Mouse (Mus musculus) hindbrain, embryonic 15.5 days (tissue): ENCODE measurements around the gene Pde12. TPM values are rescaled to one million over a fixed set of nuclear protein-coding genes. Genes with fewer than 3 reads are reported as not detected.
A peak's percentile ranks its signal among the peaks of the same experiment; 100 is the strongest.
"Not testable (repeated sequence)": the region's sequence is repeated elsewhere in the genome, so short reads cannot be mapped to it uniquely, and the experiment has no call there.

Experiments used
- ATAC-seq: fragments of 200-750 bp; cut with Nextera tagmentation; 2 replicates; pipeline ENCODE4 v1.8.0; 2017; ENCODE audit warnings: low read depth, moderate number of reproducible peaks, moderate TSS enrichment; ENCODE audit not compliant: low FRiP score
- H3K27ac ChIP-seq: fragments of 300-500 bp; sonication (generic); replicated peaks from 2 replicates; pipeline ENCODE4 v1.5.1; 2015; ENCODE audit warnings: mild to moderate bottlenecking, inconsistent platforms
- H3K27me3 ChIP-seq: fragments of 300-500 bp; sonication (generic); 2 replicates; pipeline ENCODE4 v1.6.1; 2015; ENCODE audit warnings: control low read depth, inconsistent platforms
- H3K36me3 ChIP-seq: fragments of 300-500 bp; sonication (generic); 2 replicates; pipeline ENCODE4 v1.6.1; 2015; ENCODE audit warnings: control low read depth, inconsistent platforms
- H3K4me1 ChIP-seq: fragments of 300-500 bp; sonication (generic); replicated peaks from 2 replicates; pipeline ENCODE4 v1.6.1; 2015; ENCODE audit warnings: control low read depth, inconsistent platforms
- H3K4me2 ChIP-seq: fragments of 300-500 bp; sonication (generic); 2 replicates; pipeline ENCODE4 v1.6.1; 2015; ENCODE audit warnings: moderate library complexity, mild to moderate bottlenecking, inconsistent platforms
- H3K4me3 ChIP-seq: fragments of 300-500 bp; sonication (generic); 2 replicates; pipeline ENCODE4 v1.5.1; 2015; ENCODE audit warnings: mild to moderate bottlenecking, inconsistent platforms
- H3K9ac ChIP-seq: fragments of 300-500 bp; sonication (generic); 2 replicates; pipeline ENCODE4 v1.6.1; 2015; ENCODE audit warnings: inconsistent platforms
- H3K9me3 ChIP-seq: fragments of 300-500 bp; sonication (generic); 2 replicates; pipeline ENCODE4 v1.6.1; 2016; ENCODE audit warnings: control low read depth, inconsistent platforms
- WGBS: fragments of 180-500 bp; shearing (Covaris S2); methylation state at CpG from one replicate; pipeline ENCODE4 v1.1.7; 2015; 5-methylcytosine and 5-hydroxymethylcytosine counted together
- polyA plus RNA-seq: library from polyadenylated mRNA; unstranded; fragments of >200 nt; fragmentation: Nextera tagmentation; extraction: Ambion mirVana; gene quantifications from 2 replicates; pipeline ENCODE4 v1.2.1, GENCODE M21; 2015

The Pde12 gene
- polyA plus RNA-seq = 11.1 and 11.8 TPM in 2 replicates

DNA sequence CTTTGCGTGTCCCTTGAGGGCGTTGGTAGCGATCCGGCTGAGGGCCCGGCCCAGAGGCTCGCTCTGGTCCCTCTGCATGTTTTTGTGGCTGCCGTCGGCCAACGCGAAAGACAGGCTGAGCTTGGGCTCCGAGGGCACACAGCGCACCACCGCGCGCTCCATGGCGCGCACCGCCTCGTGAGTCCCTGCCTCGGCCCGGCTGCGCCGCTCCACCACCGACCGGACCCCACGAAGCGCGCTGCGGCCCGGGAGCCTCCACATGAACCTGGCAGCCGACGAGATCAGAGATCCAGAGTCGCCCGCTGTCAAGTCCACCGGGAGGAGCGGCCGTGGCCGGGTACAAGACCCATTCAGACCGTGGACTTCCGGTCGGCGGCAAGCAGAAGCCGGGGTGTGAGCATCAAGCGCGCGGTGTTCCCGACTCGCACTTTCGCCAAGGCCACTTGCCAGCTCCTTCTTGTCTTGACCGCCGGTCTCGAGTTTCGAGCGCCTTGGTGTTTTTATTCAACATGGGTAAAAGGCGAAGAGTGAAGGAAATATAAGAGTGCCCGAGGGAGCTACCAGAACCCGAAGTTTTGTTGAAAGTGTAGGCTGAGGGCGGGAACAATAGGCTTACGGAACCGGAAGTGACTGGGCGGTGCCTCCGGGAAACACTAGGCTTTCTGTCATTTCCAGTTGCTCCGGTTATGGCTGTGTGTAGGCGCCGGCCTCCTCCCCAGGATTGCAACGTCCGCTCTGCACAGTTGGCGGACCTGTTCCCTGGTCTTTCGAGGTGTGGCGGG is at the start of gene Pde12:
Gene Pde12 (minus strand): TSS at position 592 of the 782 bp plus-strand sequence.
- H3K4me1 ChIP-seq = peaks cover 31% of the 10 kb centered on the region
- H3K9me3 ChIP-seq = no peaks in the 10 kb centered on the region
- peak; percentile 96 for ATAC-seq
- peak within 1 kb of the TSS; percentile 98 for H3K4me3 ChIP-seq
- H3K27ac ChIP-seq = peak within 1 kb of the TSS; percentile 93
- WGBS = under 1% methylated on average over 64 of the region's 70 CpGs
- H3K4me2 ChIP-seq = peak within 1 kb of the TSS; percentile 95
- no peaks in the 10 kb centered on the region for H3K27me3 ChIP-seq
- H3K9ac ChIP-seq = peak within 1 kb of the TSS; percentile 70
- peaks cover 13% of the 10 kb centered on the region for H3K36me3 ChIP-seq

DNA sequence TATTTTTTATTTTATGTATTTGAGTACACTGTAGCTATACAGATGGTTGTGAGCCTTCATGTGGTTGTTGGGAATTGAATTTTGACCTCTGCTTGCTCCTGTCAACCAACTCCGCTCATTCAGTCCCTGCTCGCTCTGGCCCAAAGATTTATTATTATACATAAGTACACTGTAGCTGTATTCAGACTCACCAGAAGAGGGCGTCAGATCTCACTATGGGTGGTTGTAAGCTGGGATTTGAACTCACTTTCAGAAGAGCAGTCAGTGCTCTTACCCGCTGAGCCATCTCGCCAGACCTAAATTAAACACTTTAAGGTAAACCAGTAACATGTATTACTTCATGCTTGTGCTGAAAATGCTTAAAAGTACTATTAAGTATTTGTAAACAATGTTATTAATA is 35.6 kb upstream of the Pde12 start:
- 88% methylated on average over 5 of the region's 5 CpGs for WGBS
- not testable (repeated sequence) for H3K36me3 ChIP-seq, H3K4me1 ChIP-seq, H3K4me2 ChIP-seq, H3K4me3 ChIP-seq, ATAC-seq, H3K9me3 ChIP-seq, H3K27me3 ChIP-seq, H3K27ac ChIP-seq, H3K9ac ChIP-seq

DNA sequence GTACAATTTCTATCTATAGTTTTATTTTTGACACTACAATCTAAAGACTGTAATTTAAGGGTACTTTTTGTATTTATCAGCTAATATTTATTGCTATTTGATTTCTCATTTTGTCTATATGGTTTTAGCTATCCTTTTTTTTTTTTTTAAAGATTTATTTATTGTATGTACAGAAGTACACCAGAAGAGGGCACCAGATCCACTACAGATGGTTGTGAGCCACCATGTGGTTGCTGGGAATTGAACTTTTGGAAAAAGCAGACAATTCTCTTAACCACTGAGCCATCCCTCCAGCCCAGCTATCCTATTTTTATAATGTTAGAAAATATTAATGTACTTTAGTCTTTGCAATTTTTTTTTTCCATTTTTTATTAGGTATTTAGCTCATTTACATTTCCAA is 28.2 kb upstream of the Pde12 start:
- Histone ChIP-seq H3K9me3 (no peaks in the 10 kb centered on the region), H3K36me3 (no peaks in the 10 kb centered on the region), H3K4me2 (no peak overlapping the region), H3K4me1 (no peaks in the 10 kb centered on the region), H3K27me3 (no peaks in the 10 kb centered on the region), H3K4me3 (no peak overlapping the region), H3K27ac (no peak overlapping the region), H3K9ac (no peak overlapping the region)
- no peak for ATAC-seq

DNA sequence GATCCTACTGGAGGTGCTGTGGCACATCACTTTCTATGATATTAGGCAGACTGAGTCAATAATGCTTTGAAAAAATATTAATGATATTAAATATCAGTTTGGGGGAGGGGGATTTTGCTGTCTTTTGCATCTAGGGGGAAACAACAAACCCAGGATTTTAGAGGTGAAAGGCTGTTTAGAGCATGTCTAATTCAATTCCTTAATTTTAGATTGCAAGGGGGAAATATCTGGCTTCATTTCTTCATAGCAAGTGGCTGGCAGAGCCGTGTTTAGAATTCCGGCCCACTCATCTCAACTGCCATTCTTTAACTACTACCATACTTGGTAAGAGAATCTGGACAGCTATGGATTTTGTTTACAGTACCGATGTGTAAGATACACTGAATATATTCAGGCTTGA is 23.3 kb upstream of the Pde12 start, which contains the start of gene Dnah12:
Gene Dnah12 (plus strand): TSS at position 301 of the 400 bp plus-strand sequence.
- no peaks in the 10 kb centered on the region for H3K9me3 ChIP-seq
- H3K4me2 ChIP-seq = no peak within 1 kb of the TSS
- H3K4me3 ChIP-seq = no peak within 1 kb of the TSS
- H3K4me1 ChIP-seq = no peaks in the 10 kb centered on the region
- no peak for ATAC-seq
- no peaks in the 10 kb centered on the region for H3K36me3 ChIP-seq
- H3K27ac ChIP-seq = no peak within 1 kb of the TSS
- no peak within 1 kb of the TSS for H3K9ac ChIP-seq
- no peaks in the 10 kb centered on the region for H3K27me3 ChIP-seq
- WGBS = 95% methylated on average over 3 of the region's 3 CpGs

DNA sequence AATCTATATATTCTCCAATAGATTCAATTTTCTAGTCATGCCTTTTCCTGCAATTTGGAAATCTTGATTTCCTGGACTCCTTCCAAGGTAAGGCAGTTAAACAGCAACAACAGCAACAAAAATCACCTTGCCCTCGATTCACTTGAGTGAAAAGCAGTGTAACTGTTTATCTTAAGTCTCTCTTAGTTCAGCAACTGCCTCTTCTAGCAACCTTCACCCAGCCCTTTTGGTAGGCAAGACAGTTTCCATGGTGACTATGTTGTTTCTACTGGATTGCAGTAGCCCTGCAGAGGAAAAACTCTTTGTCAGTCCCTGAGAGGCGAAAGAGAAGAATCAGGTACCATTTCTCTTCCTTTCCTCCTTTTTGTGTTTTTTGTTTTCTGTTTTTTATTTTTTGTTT is 21.7 kb upstream of the Pde12 start:
- Histone ChIP-seq H3K27ac (no peak overlapping the region), H3K36me3 (no peaks in the 10 kb centered on the region), H3K4me3 (no peak overlapping the region), H3K9me3 (no peaks in the 10 kb centered on the region), H3K4me1 (no peaks in the 10 kb centered on the region), H3K9ac (no peak overlapping the region), H3K4me2 (no peak overlapping the region), H3K27me3 (no peaks in the 10 kb centered on the region)
- ATAC-seq = no peak
- 49% methylated on average over 2 of the region's 2 CpGs for WGBS

DNA sequence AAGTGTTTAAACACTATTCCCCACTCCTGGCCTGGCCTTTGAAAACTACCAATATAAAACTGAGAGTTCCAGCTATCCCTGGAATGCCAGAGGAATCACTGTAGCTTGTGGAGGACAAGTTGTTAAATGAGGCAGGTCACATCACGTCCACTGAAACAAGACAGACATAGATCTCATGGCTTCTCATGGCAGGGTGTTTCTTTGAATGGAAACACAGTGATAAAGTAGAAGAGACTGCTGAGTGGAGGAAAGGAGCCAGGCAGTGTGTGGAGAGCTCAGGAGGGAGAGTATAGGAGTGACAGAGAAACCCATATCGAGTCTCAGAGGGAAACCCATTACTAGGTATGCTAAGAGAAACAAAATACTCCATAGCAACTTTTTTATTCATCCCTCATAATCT is 21.0 kb upstream of the Pde12 start:
- Histone ChIP-seq H3K4me2 (no peak overlapping the region), H3K27me3 (no peaks in the 10 kb centered on the region), H3K4me1 (no peaks in the 10 kb centered on the region), H3K36me3 (no peaks in the 10 kb centered on the region), H3K9me3 (no peaks in the 10 kb centered on the region), H3K4me3 (no peak overlapping the region), H3K27ac (no peak overlapping the region), H3K9ac (no peak overlapping the region)
- ATAC-seq = no peak
- WGBS = 68% methylated on average over 2 of the region's 2 CpGs

DNA sequence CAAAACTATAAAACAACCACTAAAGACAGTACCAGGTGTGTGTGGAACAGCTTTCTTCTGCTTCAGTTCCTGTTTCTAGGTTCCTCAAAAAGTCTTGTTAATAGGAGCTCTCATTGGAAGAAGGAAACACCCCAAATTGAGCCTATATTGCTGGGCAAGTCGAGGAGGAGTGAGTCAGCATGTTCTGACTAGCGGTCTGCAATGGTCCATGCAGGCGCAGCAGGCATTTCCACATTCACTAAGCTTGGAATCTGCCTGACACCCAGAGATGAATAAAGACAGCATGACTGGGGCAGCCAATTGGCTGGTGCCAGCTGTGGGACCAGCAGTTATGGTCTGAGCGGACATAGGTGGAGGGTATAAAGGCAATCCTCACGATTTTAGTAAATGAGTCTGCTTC is 6.1 kb upstream of the Pde12 start:
- Histone ChIP-seq H3K9ac (no peak overlapping the region), H3K4me3 (no peak overlapping the region), H3K4me2 (no peak overlapping the region), H3K36me3 (no peaks in the 10 kb centered on the region), H3K27me3 (no peaks in the 10 kb centered on the region), H3K9me3 (no peaks in the 10 kb centered on the region), H3K27ac (no peak overlapping the region), H3K4me1 (peaks cover under 1% of the 10 kb centered on the region; the same call in 1 of the 2 replicates)
- 84% methylated on average over 5 of the region's 5 CpGs for WGBS
- ATAC-seq = no peak

DNA sequence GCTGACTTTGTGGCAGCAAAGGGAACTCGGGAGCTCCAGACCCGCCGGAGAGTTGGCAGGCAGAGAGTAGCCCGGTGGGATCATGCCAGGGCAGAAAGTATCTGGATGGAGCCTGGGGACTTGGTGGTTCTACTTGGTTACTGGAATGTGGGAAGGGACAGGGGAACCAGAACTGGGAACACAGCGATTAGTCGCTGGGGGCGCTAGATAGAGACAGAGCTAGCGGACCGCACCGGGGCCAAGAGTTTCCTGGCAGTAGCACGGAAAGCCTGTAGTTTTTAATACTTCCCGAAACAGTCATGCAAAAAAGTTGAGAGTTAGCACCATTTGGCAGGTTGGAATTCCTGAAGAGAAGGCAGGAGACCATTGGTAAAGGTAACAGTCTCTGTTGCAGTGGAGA is 5.7 kb upstream of the Pde12 start:
- Histone ChIP-seq H3K9me3 (no peaks in the 10 kb centered on the region), H3K9ac (no peak overlapping the region), H3K4me2 (no peak overlapping the region), H3K4me3 (no peak overlapping the region), H3K4me1 (peaks cover 5% of the 10 kb centered on the region), H3K27ac (no peak overlapping the region), H3K27me3 (no peaks in the 10 kb centered on the region), H3K36me3 (no peaks in the 10 kb centered on the region)
- 14% methylated on average over 12 of the region's 12 CpGs for WGBS
- no peak for ATAC-seq

DNA sequence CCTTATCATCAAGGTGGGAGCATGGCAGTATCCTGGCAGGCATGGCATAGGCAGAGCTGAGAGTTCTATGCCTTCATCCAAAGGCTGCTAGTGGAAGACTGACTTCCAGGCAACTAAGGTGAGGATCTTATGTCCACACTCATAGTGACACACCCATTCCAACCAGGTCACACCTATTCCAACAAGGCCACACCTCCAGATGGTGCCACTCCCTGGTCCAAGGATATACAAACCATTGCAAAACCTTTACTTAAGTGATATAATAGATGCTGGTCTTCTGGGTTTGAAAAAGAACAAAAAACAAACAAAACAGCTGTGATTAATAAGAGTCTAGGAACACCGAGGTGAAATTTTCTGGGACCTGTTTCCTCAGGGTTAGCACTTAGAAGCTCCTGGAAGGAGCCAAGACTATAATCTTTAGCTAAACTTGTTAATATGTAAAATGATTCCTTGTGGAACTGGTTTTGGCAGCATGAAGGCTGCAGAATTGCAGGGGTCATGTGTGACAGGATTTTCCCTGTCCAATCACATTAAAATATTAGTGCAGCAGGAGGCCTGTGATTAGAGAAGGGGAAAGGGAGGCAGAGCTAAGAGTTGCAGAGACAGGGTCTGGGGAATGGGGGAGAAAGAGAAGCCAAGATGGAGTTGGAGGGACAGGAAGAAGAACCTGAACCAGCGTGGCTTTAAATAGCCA is 4.9 kb upstream of the Pde12 start:
- ATAC-seq, H3K9ac ChIP-seq, H3K9me3 ChIP-seq, H3K4me3 ChIP-seq, H3K36me3 ChIP-seq, H3K4me2 ChIP-seq, H3K27ac ChIP-seq, H3K4me1 ChIP-seq, H3K27me3 ChIP-seq: not testable (repeated sequence)
- WGBS = 95% methylated on average over 2 of the region's 2 CpGs

DNA sequence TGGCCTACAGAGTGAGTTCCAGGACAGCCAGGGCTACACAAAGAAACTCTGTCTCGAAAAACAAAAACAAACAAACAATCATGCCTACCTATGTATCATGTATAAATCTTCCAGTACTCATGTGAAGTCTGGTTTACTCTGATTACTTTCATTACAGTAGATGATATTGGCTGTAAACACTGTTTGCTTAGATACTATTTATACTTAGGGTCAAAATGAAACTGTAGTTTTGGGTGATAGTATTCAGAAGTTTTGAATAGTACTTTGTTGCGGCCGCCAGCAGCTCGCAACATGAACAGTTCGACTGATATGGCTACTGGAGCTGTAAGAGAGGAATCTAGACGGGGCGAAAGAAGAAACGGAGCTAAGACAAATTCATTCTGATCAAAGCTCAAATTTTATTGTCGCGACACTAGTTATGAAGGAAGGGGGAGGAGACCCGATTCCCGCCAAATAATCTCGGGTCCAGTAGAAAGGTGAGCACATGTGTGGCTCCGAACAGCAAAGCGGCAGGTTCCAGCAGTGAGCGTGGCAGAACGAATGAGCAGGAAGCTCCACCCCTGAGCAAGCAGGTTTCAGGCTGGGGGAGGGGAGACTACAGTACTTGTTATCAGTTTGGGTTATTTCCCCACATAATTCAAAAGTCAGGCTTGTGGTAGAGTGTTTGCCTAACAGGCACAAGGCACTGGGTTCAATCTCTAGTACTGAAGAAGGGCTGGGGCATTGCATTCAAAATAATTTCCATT is 2.4 kb upstream of the Pde12 start:
- not testable (repeated sequence) for H3K27ac ChIP-seq, H3K9ac ChIP-seq, H3K36me3 ChIP-seq, H3K4me3 ChIP-seq, ATAC-seq, H3K27me3 ChIP-seq, H3K9me3 ChIP-seq, H3K4me2 ChIP-seq
- H3K4me1 ChIP-seq = peaks cover 23% of the 10 kb centered on the region
- WGBS = 73% methylated on average over 17 of the region's 17 CpGs

DNA sequence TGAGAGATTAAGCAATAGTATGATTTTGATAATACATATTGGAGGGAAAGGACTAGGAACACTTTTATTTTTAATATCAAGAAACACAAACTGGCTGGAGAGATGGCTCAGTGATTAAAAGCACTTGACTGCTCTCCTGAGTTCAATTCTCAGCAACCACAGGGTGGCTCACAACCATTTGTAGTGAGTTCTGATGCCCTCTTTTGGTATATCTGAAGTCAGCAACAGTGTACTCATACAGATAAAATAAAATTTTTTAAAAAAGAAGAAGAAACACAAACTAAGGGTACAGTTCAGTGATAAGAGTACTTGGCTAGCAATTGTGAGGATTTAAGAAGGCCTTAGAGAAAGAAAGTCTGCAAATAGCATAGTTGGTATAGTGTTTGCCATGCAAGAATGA is 1.3 kb upstream of the Pde12 start:
- Histone ChIP-seq H3K4me3 (no peak overlapping the region), H3K36me3 (peaks cover under 1% of the 10 kb centered on the region; the same call in 1 of the 2 replicates), H3K27me3 (no peaks in the 10 kb centered on the region), H3K27ac (no peak overlapping the region), H3K9me3 (no peaks in the 10 kb centered on the region), H3K9ac (no peak overlapping the region), H3K4me1 (peaks cover 31% of the 10 kb centered on the region), H3K4me2 (peak overlapping the region; percentile 95; the same call in 1 of the 2 replicates)
- no peak for ATAC-seq
